Mouse (Mus musculus): ENCODE measurements at regions not wholly inside any gene's neighbourhood (a gene's known extent, or its start where the extent isn't known, plus 50 kb on each side); places are given as distances from the start of the nearest gene placed in this dataset.

- TF ChIP-seq CTCF (IDR thresholded peaks at IDR 0.05; ENCODE audit: low read depth, low read length) (no peak), EP300 (IDR thresholded peaks at IDR 0.05; ENCODE audit: insufficient read depth, low read depth, low read length) (no peak)
Measured at GRCm38 (mm10) chr9:101410783-101411531, 159.4 kb upstream of the Ppp2r3a start.

All from ES-Bruce4 (cell line).